Mouse (Mus musculus) thymus, adult 2 months (tissue): ENCODE data around the gene Emc8.

Experiments used
- CTCF ChIP-seq: fragments of 200-500 bp; IDR thresholded peaks from 2 replicates; pipeline ENCODE4 v1.5.1; 2012; ENCODE audit warnings: mild to moderate bottlenecking, control low read depth, low read length, moderate library complexity, borderline replicate concordance; ENCODE audit not compliant: control insufficient read depth, poor library complexity, insufficient read depth; ENCODE audit errors: extremely low read depth
- POLR2A ChIP-seq: fragments of 200-500 bp; IDR thresholded peaks from 2 replicates; pipeline ENCODE4 v1.6.1; 2012; ENCODE audit warnings: mild to moderate bottlenecking, low read length, control low read depth, moderate library complexity; ENCODE audit not compliant: control insufficient read depth, poor library complexity, insufficient read depth; ENCODE audit errors: extremely low read depth

DNA sequence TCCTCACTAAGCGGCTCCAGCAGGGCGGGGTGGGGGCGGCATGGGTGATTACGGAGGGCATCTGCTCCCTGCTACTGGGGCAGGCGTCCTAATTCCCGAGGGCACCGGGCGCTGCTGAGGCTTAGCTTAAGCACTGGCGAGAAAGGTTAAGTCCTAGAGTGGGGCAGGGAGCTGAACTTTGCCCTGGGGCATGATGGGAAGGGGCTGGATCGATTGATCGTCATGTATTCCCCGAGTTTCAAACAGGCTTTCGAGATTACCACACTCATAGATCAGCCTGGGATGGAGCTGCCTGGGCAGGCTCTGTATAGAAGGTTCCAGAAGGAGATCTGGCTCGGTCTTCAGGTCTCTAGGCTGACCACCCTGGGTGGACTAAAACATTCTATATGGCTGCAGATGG is 46.2 kb downstream of the Emc8 start:
- TF ChIP-seq CTCF (no peak), POLR2A (no peak)
